Mouse (Mus musculus): ENCODE data around the gene Acsl1. TPM values are rescaled to one million over a fixed set of nuclear protein-coding genes. Genes with fewer than 3 reads are reported as not detected.

The Acsl1 gene
- polyA plus RNA-seq, 1 experiment from 2014 or later, result 20.7 TPM

GRCm38 (mm10) chr8:46493495-46494170 is 22.8 kb downstream of the Acsl1 start:
- no peak overlapping the region for H3K9ac ChIP-seq
- H3K27ac ChIP-seq, result no peak overlapping the region
- H3K4me3 ChIP-seq, result no peak overlapping the region
- no peaks in the 10 kb centered on the region for H3K9me3 ChIP-seq
- ATAC-seq (ENCODE audit: borderline replicate concordance, extremely low read depth, low FRiP score, low TSS enrichment), result no peak
- H3K27me3 ChIP-seq, result no peaks in the 10 kb centered on the region
- H3K4me1 ChIP-seq, result no peaks in the 10 kb centered on the region
- H3K36me3 ChIP-seq, result no peaks in the 10 kb centered on the region
- no peak overlapping the region for H3K4me2 ChIP-seq
- 77% methylated on average over 11 of the region's 11 CpGs for WGBS

- Histone ChIP-seq H3K9ac (no peak overlapping the region), H3K36me3 (no peaks in the 10 kb centered on the region), H3K4me2 (no peak overlapping the region), H3K27me3 (peaks cover 3% of the 10 kb centered on the region; the same call in 1 of the 2 replicates), H3K4me3 (no peak overlapping the region), H3K4me1 (peaks cover 8% of the 10 kb centered on the region), H3K9me3 (no peaks in the 10 kb centered on the region), H3K27ac (no peak overlapping the region)
- no peak for ATAC-seq (ENCODE audit: borderline replicate concordance, extremely low read depth, low FRiP score, low TSS enrichment)
- 50% methylated on average over 6 of the region's 6 CpGs for WGBS
These were observed 26.0 kb downstream of the Acsl1 start for GRCm38 (mm10) chr8:46496852-46497251.

GRCm38 (mm10) chr8:46497314-46498011 is 26.6 kb downstream of the Acsl1 start:
- WGBS, result 57% methylated on average over 15 of the region's 15 CpGs
- Histone ChIP-seq H3K27ac (no peak overlapping the region), H3K4me2 (no peak overlapping the region), H3K4me3 (no peak overlapping the region), H3K9me3 (no peaks in the 10 kb centered on the region), H3K27me3 (peaks cover 3% of the 10 kb centered on the region; the same call in 1 of the 2 replicates), H3K4me1 (peaks cover 10% of the 10 kb centered on the region), H3K36me3 (no peaks in the 10 kb centered on the region), H3K9ac (no peak overlapping the region)
- ATAC-seq (ENCODE audit: borderline replicate concordance, extremely low read depth, low FRiP score, low TSS enrichment), result no peak; the same call in 1 of the 2 replicates

GRCm38 (mm10) chr8:46499376-46500061 is 28.7 kb downstream of the Acsl1 start:
- Histone ChIP-seq H3K27ac (no peak overlapping the region), H3K9ac (no peak overlapping the region), H3K4me3 (no peak overlapping the region), H3K4me2 (no peak overlapping the region; the same call in 1 of the 2 replicates), H3K4me1 (peaks cover 25% of the 10 kb centered on the region), H3K27me3 (peaks cover 3% of the 10 kb centered on the region; the same call in 1 of the 2 replicates), H3K9me3 (no peaks in the 10 kb centered on the region), H3K36me3 (no peaks in the 10 kb centered on the region)
- no peak for ATAC-seq (ENCODE audit: borderline replicate concordance, extremely low read depth, low FRiP score, low TSS enrichment)
- WGBS, result 31% methylated on average over 19 of the region's 19 CpGs

GRCm38 (mm10) chr8:46502333-46503071 is 31.7 kb downstream of the Acsl1 start:
- H3K27me3 ChIP-seq, result peaks cover 3% of the 10 kb centered on the region; the same call in 1 of the 2 replicates
- no peaks in the 10 kb centered on the region for H3K9me3 ChIP-seq
- peak overlapping the region; percentile 49 for H3K4me2 ChIP-seq
- peak overlapping the region; percentile 27 for H3K4me3 ChIP-seq
- 16% methylated on average over 19 of the region's 19 CpGs for WGBS
- peaks cover 30% of the 10 kb centered on the region for H3K4me1 ChIP-seq
- no peak overlapping the region for H3K9ac ChIP-seq
- peak; percentile 47; the same call in 1 of the 2 replicates for ATAC-seq (ENCODE audit: borderline replicate concordance, extremely low read depth, low FRiP score, low TSS enrichment)
- no peaks in the 10 kb centered on the region for H3K36me3 ChIP-seq
- H3K27ac ChIP-seq, result no peak overlapping the region

- no peak overlapping the region for H3K27ac ChIP-seq
- peaks cover 30% of the 10 kb centered on the region for H3K4me1 ChIP-seq
- H3K4me3 ChIP-seq, result peak overlapping the region; percentile 27
- 55% methylated on average over 12 of the region's 12 CpGs for WGBS
- H3K9ac ChIP-seq, result no peak overlapping the region
- peak overlapping the region; percentile 49 for H3K4me2 ChIP-seq
- ATAC-seq (ENCODE audit: borderline replicate concordance, extremely low read depth, low FRiP score, low TSS enrichment), result peak; percentile 51; the same call in 1 of the 2 replicates
- no peaks in the 10 kb centered on the region for H3K9me3 ChIP-seq
- H3K27me3 ChIP-seq, result peaks cover 3% of the 10 kb centered on the region; the same call in 1 of the 2 replicates
- no peaks in the 10 kb centered on the region for H3K36me3 ChIP-seq
These were observed 32.3 kb downstream of the Acsl1 start for GRCm38 (mm10) chr8:46503072-46503695.

GRCm38 (mm10) chr8:46504196-46504595 is 33.4 kb downstream of the Acsl1 start:
- Histone ChIP-seq H3K4me3 (no peak overlapping the region), H3K27ac (no peak overlapping the region), H3K4me1 (peaks cover 29% of the 10 kb centered on the region), H3K9ac (no peak overlapping the region), H3K36me3 (no peaks in the 10 kb centered on the region), H3K27me3 (peaks cover 3% of the 10 kb centered on the region; the same call in 1 of the 2 replicates), H3K9me3 (no peaks in the 10 kb centered on the region), H3K4me2 (no peak overlapping the region)
- ATAC-seq (ENCODE audit: borderline replicate concordance, extremely low read depth, low FRiP score, low TSS enrichment), result no peak
- 63% methylated on average over 3 of the region's 3 CpGs for WGBS

GRCm38 (mm10) chr8:46508488-46509395 is 37.9 kb downstream of the Acsl1 start:
- Histone ChIP-seq H3K27me3 (no peaks in the 10 kb centered on the region), H3K4me1 (peaks cover 9% of the 10 kb centered on the region), H3K4me3 (no peak overlapping the region), H3K27ac (peak overlapping the region; percentile 26; the same call in 1 of the 2 replicates), H3K9ac (no peak overlapping the region), H3K4me2 (no peak overlapping the region), H3K36me3 (peaks cover 2% of the 10 kb centered on the region; the same call in 1 of the 2 replicates), H3K9me3 (no peaks in the 10 kb centered on the region)
- no peak for ATAC-seq (ENCODE audit: borderline replicate concordance, extremely low read depth, low FRiP score, low TSS enrichment)
- WGBS, result 75% methylated on average over 14 of the region's 14 CpGs

- H3K4me3 ChIP-seq, result no peak overlapping the region
- H3K4me1 ChIP-seq, result peaks cover 6% of the 10 kb centered on the region; the same call in 1 of the 2 replicates
- no peak overlapping the region for H3K27ac ChIP-seq
- no peaks in the 10 kb centered on the region for H3K27me3 ChIP-seq
- WGBS, result 82% methylated on average over 3 of the region's 3 CpGs
- H3K36me3 ChIP-seq, result peaks cover 4% of the 10 kb centered on the region; the same call in 1 of the 2 replicates
- ATAC-seq (ENCODE audit: borderline replicate concordance, extremely low read depth, low FRiP score, low TSS enrichment), result no peak
- H3K9me3 ChIP-seq, result no peaks in the 10 kb centered on the region
- H3K9ac ChIP-seq, result no peak overlapping the region
- no peak overlapping the region for H3K4me2 ChIP-seq
These were observed 38.6 kb downstream of the Acsl1 start for GRCm38 (mm10) chr8:46509474-46509873.

- Histone ChIP-seq H3K27me3 (no peaks in the 10 kb centered on the region), H3K27ac (no peak overlapping the region), H3K4me2 (no peak overlapping the region), H3K9me3 (no peaks in the 10 kb centered on the region), H3K36me3 (peaks cover 4% of the 10 kb centered on the region; the same call in 1 of the 2 replicates), H3K4me3 (no peak overlapping the region), H3K4me1 (no peaks in the 10 kb centered on the region), H3K9ac (no peak overlapping the region)
- ATAC-seq (ENCODE audit: borderline replicate concordance, extremely low read depth, low FRiP score, low TSS enrichment), result no peak
- 84% methylated on average over 9 of the region's 9 CpGs for WGBS
These were observed 40.5 kb downstream of the Acsl1 start for GRCm38 (mm10) chr8:46511336-46511735.

Measured in lung, embryonic 15.5 days (tissue).